Mouse (Mus musculus) kidney, embryonic 16.5 days (tissue): ENCODE measurements at regions not wholly inside any gene's neighbourhood (a gene's known extent, or its start where the extent isn't known, plus 50 kb on each side); places are given as distances from the start of the nearest gene placed in this dataset.

Source experiments
- ATAC-seq: fragments of 200-750 bp; cut with Nextera tagmentation; 2 replicates; pipeline ENCODE4 v1.8.0; 2017; ENCODE audit warnings: moderate TSS enrichment; ENCODE audit not compliant: low FRiP score, low TSS enrichment
- H3K27ac ChIP-seq: fragments of 300-500 bp; sonication (generic); 2 replicates; pipeline ENCODE4 v1.5.1; 2014; ENCODE audit warnings: low read length
- H3K27me3 ChIP-seq: fragments of 300-500 bp; sonication (generic); 2 replicates; pipeline ENCODE4 v1.6.1; 2014; ENCODE audit warnings: low read length, control low read depth, mixed read lengths; ENCODE audit not compliant: insufficient read depth
- H3K36me3 ChIP-seq: fragments of 300-500 bp; sonication (generic); 2 replicates; pipeline ENCODE4 v1.6.1; 2014; ENCODE audit warnings: low read length, control low read depth, mixed read lengths; ENCODE audit not compliant: insufficient read depth
- H3K4me1 ChIP-seq: fragments of 300-500 bp; sonication (generic); 2 replicates; pipeline ENCODE4 v1.6.1; 2014; ENCODE audit warnings: low read length, control low read depth, mixed read lengths; ENCODE audit not compliant: insufficient read depth
- H3K4me2 ChIP-seq: fragments of 300-500 bp; sonication (generic); replicated peaks from 2 replicates; pipeline ENCODE4 v1.6.1; 2014; ENCODE audit warnings: low read depth, low read length
- H3K4me3 ChIP-seq: fragments of 300-500 bp; sonication (generic); 2 replicates; pipeline ENCODE4 v1.5.1; 2014; ENCODE audit warnings: mild to moderate bottlenecking, low read length
- H3K9ac ChIP-seq: fragments of 300-500 bp; sonication (generic); replicated peaks from 2 replicates; pipeline ENCODE4 v1.6.1; 2014; ENCODE audit warnings: low read length
- H3K9me3 ChIP-seq: fragments of 300-500 bp; sonication (generic); 2 replicates; pipeline ENCODE4 v1.6.1; 2016; ENCODE audit warnings: low read length, control low read depth
- WGBS: fragments of 180-500 bp; shearing (Covaris S2); extraction: QIAGEN DNeasy Blood & Tissue Kit; methylation state at CpG from one replicate; pipeline ENCODE4 v1.1.7; 2014; 5-methylcytosine and 5-hydroxymethylcytosine counted together

- Histone ChIP-seq H3K9me3 (no peaks in the 10 kb centered on the region), H3K4me1 (peaks cover 26% of the 10 kb centered on the region), H3K36me3 (no peaks in the 10 kb centered on the region), H3K9ac (no peak overlapping the region), H3K4me2 (0 out of 2 replicates have a peak overlapping the region, but pooled peaks have one; percentile 5), H3K4me3 (no peak overlapping the region), H3K27me3 (no peaks in the 10 kb centered on the region), H3K27ac (no peak overlapping the region; the same call in 1 of the 2 replicates)
- WGBS = 28% methylated on average over 15 of the region's 15 CpGs
- ATAC-seq = peak; percentile 81
Measured at GRCm38 (mm10) chr8:80204678-80205654, 147.2 kb upstream of the Hhip start.

GRCm38 (mm10) chr8:80203769-80204677, 146.2 kb upstream of the Hhip start:
- Histone ChIP-seq H3K9ac (no peak overlapping the region), H3K27me3 (no peaks in the 10 kb centered on the region), H3K9me3 (no peaks in the 10 kb centered on the region), H3K27ac (no peak overlapping the region), H3K4me2 (no peak overlapping the region), H3K36me3 (no peaks in the 10 kb centered on the region), H3K4me1 (peaks cover 26% of the 10 kb centered on the region), H3K4me3 (no peak overlapping the region)
- WGBS = 29% methylated on average over 4 of the region's 4 CpGs
- peak; percentile 39; the same call in 1 of the 2 replicates for ATAC-seq

- ATAC-seq = no peak
- Histone ChIP-seq H3K4me1 (no peaks in the 10 kb centered on the region), H3K27ac (no peak overlapping the region), H3K4me2 (no peak overlapping the region), H3K9ac (no peak overlapping the region), H3K36me3 (no peaks in the 10 kb centered on the region), H3K9me3 (no peaks in the 10 kb centered on the region), H3K4me3 (no peak overlapping the region), H3K27me3 (no peaks in the 10 kb centered on the region)
- 82% methylated on average over 4 of the region's 4 CpGs for WGBS
Measured at GRCm38 (mm10) chr8:80197680-80198079, 139.9 kb upstream of the Hhip start.

- WGBS = 52% methylated on average over 4 of the region's 4 CpGs
- Histone ChIP-seq H3K9me3 (no peaks in the 10 kb centered on the region), H3K4me3 (no peak overlapping the region), H3K36me3 (no peaks in the 10 kb centered on the region), H3K4me2 (no peak overlapping the region), H3K4me1 (no peaks in the 10 kb centered on the region), H3K27ac (no peak overlapping the region), H3K9ac (no peak overlapping the region), H3K27me3 (no peaks in the 10 kb centered on the region)
- ATAC-seq = no peak
Measured at GRCm38 (mm10) chr8:80190510-80190908, 132.7 kb upstream of the Hhip start.

GRCm38 (mm10) chr8:80189797-80190509, 132.1 kb upstream of the Hhip start:
- no peaks in the 10 kb centered on the region for H3K4me1 ChIP-seq
- H3K9ac ChIP-seq = no peak overlapping the region
- no peaks in the 10 kb centered on the region for H3K36me3 ChIP-seq
- H3K27ac ChIP-seq = no peak overlapping the region
- 72% methylated on average over 10 of the region's 10 CpGs for WGBS
- ATAC-seq = no peak
- no peaks in the 10 kb centered on the region for H3K27me3 ChIP-seq
- no peak overlapping the region for H3K4me2 ChIP-seq
- no peak overlapping the region for H3K4me3 ChIP-seq
- H3K9me3 ChIP-seq = no peaks in the 10 kb centered on the region

GRCm38 (mm10) chr8:80185286-80185685, 127.5 kb upstream of the Hhip start:
- Histone ChIP-seq H3K4me1 (peaks cover 4% of the 10 kb centered on the region; the same call in 1 of the 2 replicates), H3K4me2 (no peak overlapping the region), H3K4me3 (no peak overlapping the region), H3K9ac (no peak overlapping the region), H3K27me3 (no peaks in the 10 kb centered on the region), H3K9me3 (no peaks in the 10 kb centered on the region), H3K27ac (no peak overlapping the region), H3K36me3 (no peaks in the 10 kb centered on the region)
- no peak for ATAC-seq
- 14% methylated on average over 4 of the region's 4 CpGs for WGBS

- H3K4me1 ChIP-seq = 0 out of 2 replicates have a peak, but pooled peaks cover 4% of the 10 kb centered on the region
- 43% methylated on average over 9 of the region's 9 CpGs for WGBS
- no peak for ATAC-seq
Measured at GRCm38 (mm10) chr8:80168688-80169087, 110.9 kb upstream of the Hhip start.

GRCm38 (mm10) chr8:80149458-80150083, 91.8 kb upstream of the Hhip start:
- 33% methylated on average over 9 of the region's 9 CpGs for WGBS
- ATAC-seq = peak; percentile 81; the same call in 1 of the 2 replicates
- peaks cover 4% of the 10 kb centered on the region; the same call in 1 of the 2 replicates for H3K4me1 ChIP-seq

More at GRCm38 (mm10) chr8:80168688-80169087, 110.9 kb upstream of the Hhip start:
- Histone ChIP-seq H3K36me3 (no peaks in the 10 kb centered on the region), H3K4me2 (no peak overlapping the region), H3K27me3 (no peaks in the 10 kb centered on the region), H3K9ac (no peak overlapping the region), H3K9me3 (no peaks in the 10 kb centered on the region), H3K4me3 (no peak overlapping the region), H3K27ac (no peak overlapping the region)

GRCm38 (mm10) chr8:80147929-80148328, 90.1 kb upstream of the Hhip start:
- Histone ChIP-seq H3K27me3 (no peaks in the 10 kb centered on the region), H3K9ac (no peak overlapping the region), H3K36me3 (no peaks in the 10 kb centered on the region), H3K4me2 (no peak overlapping the region), H3K4me1 (peaks cover 4% of the 10 kb centered on the region; the same call in 1 of the 2 replicates), H3K4me3 (no peak overlapping the region), H3K27ac (no peak overlapping the region), H3K9me3 (no peaks in the 10 kb centered on the region)
- ATAC-seq = no peak
- WGBS = 81% methylated on average over 3 of the region's 3 CpGs

More at GRCm38 (mm10) chr8:80149458-80150083, 91.8 kb upstream of the Hhip start:
- Histone ChIP-seq H3K9me3 (no peaks in the 10 kb centered on the region), H3K27me3 (no peaks in the 10 kb centered on the region), H3K36me3 (no peaks in the 10 kb centered on the region), H3K4me3 (no peak overlapping the region), H3K9ac (no peak overlapping the region), H3K27ac (no peak overlapping the region), H3K4me2 (no peak overlapping the region)
